Comparison of ENCODE assay signal across 31 mouse cellular contexts in the genomic region with DNA sequence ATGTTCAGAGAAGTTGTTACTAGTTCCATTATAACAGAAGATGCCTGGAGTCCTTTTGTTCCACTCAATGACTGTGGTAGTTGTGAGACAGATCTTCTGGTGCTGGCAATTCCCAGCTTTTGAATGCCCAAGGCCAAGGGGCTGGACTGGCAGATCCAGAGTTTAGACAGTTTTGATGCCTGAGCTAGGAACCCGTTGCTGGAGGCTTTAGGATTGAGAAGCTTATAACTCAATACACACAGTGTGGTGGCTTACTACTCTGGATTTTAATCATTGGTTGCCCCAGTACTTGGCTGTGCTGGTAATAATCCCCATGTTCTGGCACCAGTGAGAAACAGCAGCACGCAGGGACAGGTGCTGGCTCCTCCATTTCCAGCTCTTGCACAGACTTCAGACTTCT.
"Had no signal": no experiment of that assay in that cellular context is flagged by ENCODE, and none has a peak within 500 bp of the region (broad histone marks: within the 10 kb centered on the region; RNA-seq: fewer than 3 reads in every experiment).

No protein-coding gene starts in this region.

- H3K27me3 ChIP-seq: limb, embryonic 12.5 days; limb, embryonic 13.5 days; limb, embryonic 15.5 days; liver, embryonic 12.5 days; liver, embryonic 13.5 days; liver, embryonic 15.5 days; lung, embryonic 15.5 days; megakaryocyte, embryonic 14.5 days; midbrain, embryonic 12.5 days; midbrain, embryonic 13.5 days; midbrain, embryonic 15.5 days; neural tube, embryonic 12.5 days had no signal

- DNase-seq: left cerebral cortex, postnatal 4 days; liver; liver, embryonic 13.5 days; liver, postnatal 0 days; lung, adult 18-20 months; lung, adult 2 months; lung, embryonic 14.5 days; lung, postnatal 10 days; lung, postnatal 14 days; lung, postnatal 36 days; lung, postnatal 4 days; midbrain, embryonic 14.5 days had no signal

- H3K4me3 ChIP-seq: limb, embryonic 10.5 days; limb, embryonic 12.5 days; limb, embryonic 13.5 days; limb, embryonic 15.5 days; liver, embryonic 12.5 days; liver, embryonic 13.5 days; liver, embryonic 15.5 days; lung, embryonic 15.5 days; megakaryocyte, embryonic 14.5 days; midbrain, embryonic 10.5 days; midbrain, embryonic 12.5 days; midbrain, embryonic 13.5 days; midbrain, embryonic 15.5 days; myocyte; neural tube, embryonic 12.5 days had no signal

- ATAC-seq: liver, embryonic 12.5 days; liver, postnatal 0 days; midbrain, embryonic 13.5 days; midbrain, embryonic 15.5 days; midbrain, embryonic 16.5 days had no signal

- H3K4me1 ChIP-seq: limb, embryonic 10.5 days; limb, embryonic 12.5 days; limb, embryonic 13.5 days; limb, embryonic 15.5 days; liver, embryonic 12.5 days; liver, embryonic 13.5 days; liver, embryonic 15.5 days; lung, embryonic 15.5 days; megakaryocyte, embryonic 14.5 days; midbrain, embryonic 10.5 days; midbrain, embryonic 12.5 days; midbrain, embryonic 13.5 days; midbrain, embryonic 15.5 days; neural tube, embryonic 12.5 days had no signal

- H3K4me2 ChIP-seq: limb, embryonic 12.5 days; limb, embryonic 13.5 days; limb, embryonic 15.5 days; liver, embryonic 11.5 days; liver, embryonic 12.5 days; liver, embryonic 13.5 days; liver, embryonic 15.5 days; lung, embryonic 14.5 days; lung, embryonic 15.5 days; midbrain, embryonic 11.5 days; midbrain, embryonic 12.5 days; midbrain, embryonic 13.5 days; midbrain, embryonic 15.5 days; neural tube, embryonic 12.5 days had no signal

- H3K9ac ChIP-seq: limb, embryonic 12.5 days; limb, embryonic 13.5 days; limb, embryonic 15.5 days; liver, embryonic 12.5 days; liver, embryonic 13.5 days; liver, embryonic 14.5 days; liver, embryonic 15.5 days; liver, postnatal 0 days; lung, embryonic 14.5 days; lung, embryonic 15.5 days; midbrain, embryonic 12.5 days; midbrain, embryonic 13.5 days; midbrain, embryonic 15.5 days; neural tube, embryonic 12.5 days had no signal

- H3K36me3 ChIP-seq: limb, embryonic 10.5 days; limb, embryonic 12.5 days; limb, embryonic 13.5 days; limb, embryonic 15.5 days; liver, embryonic 12.5 days; liver, embryonic 13.5 days; liver, embryonic 15.5 days; lung, embryonic 15.5 days; midbrain, embryonic 10.5 days; midbrain, embryonic 12.5 days; midbrain, embryonic 13.5 days; midbrain, embryonic 15.5 days; neural tube, embryonic 12.5 days had no signal

- H3K27ac ChIP-seq: limb, embryonic 10.5 days; limb, embryonic 12.5 days; limb, embryonic 13.5 days; limb, embryonic 15.5 days; liver, embryonic 12.5 days; liver, embryonic 13.5 days; liver, embryonic 14.5 days; liver, embryonic 15.5 days; lung, embryonic 15.5 days; macrophage; midbrain, embryonic 10.5 days; midbrain, embryonic 12.5 days; midbrain, embryonic 13.5 days; midbrain, embryonic 15.5 days; neural tube, embryonic 12.5 days had no signal

- H3K9me3 ChIP-seq: limb, embryonic 10.5 days; limb, embryonic 12.5 days; limb, embryonic 13.5 days; limb, embryonic 15.5 days; liver, embryonic 12.5 days; liver, embryonic 13.5 days; liver, embryonic 15.5 days; lung, embryonic 15.5 days; megakaryocyte, embryonic 14.5 days; midbrain, embryonic 10.5 days; midbrain, embryonic 12.5 days; midbrain, embryonic 13.5 days; midbrain, embryonic 15.5 days; neural tube, embryonic 12.5 days had no signal
